Mouse (Mus musculus) pancreas, adult 10 weeks (tissue): ENCODE data around the gene Ncmap. TPM values are rescaled to one million over a fixed set of nuclear protein-coding genes. Genes with fewer than 3 reads are reported as not detected.

Experiments used
- polyA plus RNA-seq: library from polyadenylated mRNA; stranded (reverse); fragments of 350-450 nt; fragmentation: Illumina TruSeq; extraction: RNeasy Lipid Tissue Mini Kit (QIAGEN cat#74804); gene quantifications from one replicate; pipeline ENCODE4 v1.2.3, GENCODE M21; 2015; ENCODE audit warnings: low read depth, low replicate concordance; ENCODE audit not compliant: insufficient read depth

The Ncmap gene
- polyA plus RNA-seq, result 0.78 TPM

GRCm38 (mm10) chr4:135397991-135398390 lies at the start of gene Ncmap:
Gene Ncmap (minus strand): TSS chr4:135398227.

GRCm38 (mm10) chr4:135433443-135434394 lies 35.7 kb upstream of the Ncmap start, which contains the start of gene Rcan3:
Gene Rcan3 (minus strand): TSS chr4:135433853.

GRCm38 (mm10) chr4:135353066-135353793 lies 44.8 kb downstream of the Ncmap start, which contains the start of gene Srrm1:
Gene Srrm1 (minus strand): TSS chr4:135353321.

Other genes with a start within 250 kb of the Ncmap start
- 40.5 TPM for gene Clic4, start 125.4 kb downstream of the Ncmap start, polyA plus RNA-seq
- 30.1 TPM for gene Srrm1, start 44.9 kb downstream of the Ncmap start, polyA plus RNA-seq
- 8.8 TPM for gene Rcan3, start 35.6 kb upstream of the Ncmap start, polyA plus RNA-seq
- not detected for gene Stpg1, start 96.6 kb upstream of the Ncmap start, polyA plus RNA-seq
- 5.8 TPM for gene Nipal3, start 96.8 kb upstream of the Ncmap start, polyA plus RNA-seq
- gene Grhl3, start 175.4 kb upstream of the Ncmap start, polyA plus RNA-seq, result not detected